Mouse (Mus musculus): ENCODE results near the gene Hist2h2aa1. TPM values are rescaled to one million over a fixed set of nuclear protein-coding genes. Genes with fewer than 3 reads are reported as not detected.
A peak's percentile ranks its signal among the peaks of the same experiment; 100 is the strongest.
"Not testable (repeated sequence)": the region's sequence is repeated elsewhere in the genome, so short reads cannot be mapped to it uniquely, and the experiment has no call there.

The Hist2h2aa1 gene
- 90.6 and 97.0 TPM in 2 replicates for polyA plus RNA-seq (2012; rRNA removed)

- DNase-seq (ENCODE audit: low read depth) = peak; percentile 87
Measured at GRCm38 (mm10) chr3:96245003-96245886, at the start of gene Hist2h2aa1. TSS of gene Hist2h2aa1 (plus strand) at chr3:96245497.

GRCm38 (mm10) chr3:96195616-96196313, 49.5 kb upstream of the Hist2h2aa1 start:
- DNase-seq (ENCODE audit: low read depth) = no peak
- TF ChIP-seq POLR2A (IDR thresholded peaks at IDR 0.05; ENCODE audit: borderline replicate concordance, extremely low read depth, insufficient read depth, insufficient read length, poor library complexity, severe bottlenecking) = no peak
- TF ChIP-seq CTCF (IDR thresholded peaks at IDR 0.05; ENCODE audit: borderline replicate concordance, extremely low read depth, insufficient read depth, insufficient read length) = 0 out of 2 replicates have a peak, but pooled peaks have one; percentile 11

- TF ChIP-seq POLR2A (IDR thresholded peaks at IDR 0.05; ENCODE audit: borderline replicate concordance, extremely low read depth, insufficient read depth, insufficient read length, poor library complexity, severe bottlenecking) (no peak), CTCF (IDR thresholded peaks at IDR 0.05; ENCODE audit: borderline replicate concordance, extremely low read depth, insufficient read depth, insufficient read length) (no peak)
- no peak for DNase-seq (ENCODE audit: low read depth)
Measured at GRCm38 (mm10) chr3:96196437-96197128, 48.7 kb upstream of the Hist2h2aa1 start.

DNA sequence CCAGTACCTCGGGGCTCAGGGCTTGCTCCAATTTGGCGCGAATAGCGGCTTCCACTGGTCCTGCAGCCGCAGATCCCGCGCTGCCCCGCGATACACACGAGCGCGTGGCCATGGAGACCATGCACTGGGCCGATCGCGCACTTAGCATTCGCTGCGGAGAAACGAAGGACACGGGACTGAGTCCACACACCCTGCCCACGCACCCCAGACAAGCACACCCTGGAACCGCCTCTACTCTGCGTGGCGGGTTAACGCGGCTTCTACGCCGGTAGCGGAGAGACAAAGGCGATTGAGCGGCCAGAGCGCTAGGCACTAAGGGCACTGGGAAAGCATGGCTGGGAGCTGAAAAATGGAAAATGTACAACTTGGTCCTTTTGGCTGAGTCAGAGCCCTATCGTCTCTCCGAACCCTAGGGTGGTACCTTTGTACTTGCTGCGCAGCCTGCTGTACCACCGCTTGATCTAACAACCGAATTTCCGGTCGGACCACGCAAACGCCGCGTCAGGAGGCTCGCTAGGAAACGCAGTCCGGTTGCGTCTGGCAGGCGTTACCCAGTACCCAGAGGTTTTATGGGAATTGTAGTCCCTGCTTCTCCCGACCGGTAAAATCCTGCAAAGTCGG, 48.1 kb upstream of the Hist2h2aa1 start:
- DNase-seq (ENCODE audit: low read depth) = peak; percentile 98
- no peak for TF ChIP-seq CTCF (IDR thresholded peaks at IDR 0.05; ENCODE audit: borderline replicate concordance, extremely low read depth, insufficient read depth, insufficient read length)
- peak; percentile 72; the same call in 1 of the 2 replicates for TF ChIP-seq POLR2A (IDR thresholded peaks at IDR 0.05; ENCODE audit: borderline replicate concordance, extremely low read depth, insufficient read depth, insufficient read length, poor library complexity, severe bottlenecking)

- peak; percentile 68 for DNase-seq (ENCODE audit: low read depth)
- TF ChIP-seq CTCF (IDR thresholded peaks at IDR 0.05; ENCODE audit: borderline replicate concordance, extremely low read depth, insufficient read depth, insufficient read length) (no peak), POLR2A (IDR thresholded peaks at IDR 0.05; ENCODE audit: borderline replicate concordance, extremely low read depth, insufficient read depth, insufficient read length, poor library complexity, severe bottlenecking) (no peak)
Measured at GRCm38 (mm10) chr3:96198181-96198580, 47.1 kb upstream of the Hist2h2aa1 start.

GRCm38 (mm10) chr3:96198601-96199251, 46.6 kb upstream of the Hist2h2aa1 start:
- not testable (repeated sequence) for DNase-seq (ENCODE audit: low read depth)

- DNase-seq (ENCODE audit: low read depth) = no peak
- TF ChIP-seq POLR2A (IDR thresholded peaks at IDR 0.05; ENCODE audit: borderline replicate concordance, extremely low read depth, insufficient read depth, insufficient read length, poor library complexity, severe bottlenecking) (no peak), CTCF (IDR thresholded peaks at IDR 0.05; ENCODE audit: borderline replicate concordance, extremely low read depth, insufficient read depth, insufficient read length) (no peak)
Measured at GRCm38 (mm10) chr3:96199731-96200130, 45.6 kb upstream of the Hist2h2aa1 start.

DNA sequence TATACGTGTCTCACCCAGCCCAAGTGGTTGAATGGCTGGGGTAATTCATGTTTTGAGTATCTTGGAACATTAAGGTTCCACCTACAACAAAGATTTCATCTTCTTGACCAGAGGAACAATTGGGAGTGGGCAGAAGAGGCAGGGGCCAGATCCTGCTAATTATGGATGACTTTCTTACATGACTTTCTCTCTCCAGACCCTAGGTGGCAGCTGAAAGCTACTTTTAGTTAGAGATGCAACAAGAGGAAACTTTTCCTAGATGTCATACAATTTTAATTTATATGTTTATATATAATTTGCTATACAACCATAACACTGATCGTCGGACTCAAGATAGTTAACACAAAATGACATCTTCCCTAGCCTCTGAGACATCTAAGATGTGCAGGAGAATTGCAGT, 37.5 kb upstream of the Hist2h2aa1 start:
- no peak for DNase-seq (ENCODE audit: low read depth)
- no peak for TF ChIP-seq POLR2A (IDR thresholded peaks at IDR 0.05; ENCODE audit: borderline replicate concordance, extremely low read depth, insufficient read depth, insufficient read length, poor library complexity, severe bottlenecking)
- TF ChIP-seq CTCF (IDR thresholded peaks at IDR 0.05; ENCODE audit: borderline replicate concordance, extremely low read depth, insufficient read depth, insufficient read length) = no peak

DNA sequence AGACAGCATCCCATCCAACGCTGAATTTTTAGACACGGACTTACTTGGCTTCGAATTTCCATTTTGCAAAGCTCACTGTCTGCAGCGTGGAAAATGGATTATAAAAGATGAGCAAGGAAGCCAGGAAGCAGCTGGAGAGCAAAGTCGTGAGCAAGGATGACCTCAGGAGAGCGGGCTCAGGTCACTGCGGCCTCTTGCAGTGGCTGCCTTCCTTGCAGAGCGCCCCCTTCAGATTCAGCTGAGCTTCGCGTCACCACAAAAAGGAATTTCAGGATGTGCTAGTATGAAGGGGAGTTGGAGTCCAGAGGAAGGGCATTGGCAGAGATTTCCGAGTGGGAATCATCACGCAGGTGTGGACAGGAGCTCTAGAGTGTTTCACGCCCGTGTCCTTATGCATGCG, 36.1 kb upstream of the Hist2h2aa1 start:
- TF ChIP-seq CTCF (IDR thresholded peaks at IDR 0.05; ENCODE audit: borderline replicate concordance, extremely low read depth, insufficient read depth, insufficient read length) (peak; percentile 16; the same call in 1 of the 2 replicates), POLR2A (IDR thresholded peaks at IDR 0.05; ENCODE audit: borderline replicate concordance, extremely low read depth, insufficient read depth, insufficient read length, poor library complexity, severe bottlenecking) (no peak)
- DNase-seq (ENCODE audit: low read depth) = no peak

DNA sequence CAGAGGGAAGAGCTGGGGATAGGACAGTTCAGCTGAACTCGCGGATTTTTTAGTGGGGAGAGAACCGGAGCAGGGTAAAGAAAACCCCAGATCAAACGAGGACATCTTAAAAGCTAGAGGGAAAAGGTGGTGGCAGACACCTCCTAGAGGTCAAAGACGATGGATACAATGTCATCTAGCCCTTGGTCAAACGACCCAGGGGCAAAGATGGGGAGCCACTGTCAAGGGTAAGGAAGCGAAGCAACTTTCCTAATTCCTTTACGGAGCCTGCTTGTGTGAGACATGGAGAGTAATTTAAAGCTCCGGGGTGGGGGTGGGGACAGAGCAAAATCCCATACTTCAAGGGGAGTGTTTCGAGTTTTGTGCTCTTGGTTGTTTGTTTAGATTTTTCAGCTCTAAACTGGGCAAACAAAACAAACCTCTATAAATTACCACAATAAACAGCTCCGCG, 26.1 kb upstream of the Hist2h2aa1 start:
- no peak for DNase-seq (ENCODE audit: low read depth)
- no peak for TF ChIP-seq POLR2A (IDR thresholded peaks at IDR 0.05; ENCODE audit: borderline replicate concordance, extremely low read depth, insufficient read depth, insufficient read length, poor library complexity, severe bottlenecking)
- TF ChIP-seq CTCF (IDR thresholded peaks at IDR 0.05; ENCODE audit: borderline replicate concordance, extremely low read depth, insufficient read depth, insufficient read length) = no peak
